Mouse (Mus musculus) liver, embryonic 16.5 days (tissue): ENCODE measurements around the gene L1cam. TPM values are rescaled to one million over a fixed set of nuclear protein-coding genes. Genes with fewer than 3 reads are reported as not detected.

Source experiments
- ATAC-seq: fragments of 200-750 bp; cut with Nextera tagmentation; 2 replicates; pipeline ENCODE4 v1.8.0; 2017; ENCODE audit warnings: low read depth, mild to moderate bottlenecking, moderate number of reproducible peaks, moderate library complexity
- H3K27ac ChIP-seq: fragments of 300-500 bp; sonication (generic); 2 replicates; pipeline ENCODE4 v1.5.1; 2014; ENCODE audit warnings: mild to moderate bottlenecking, low read length
- H3K27me3 ChIP-seq: fragments of 300-500 bp; sonication (generic); 2 replicates; pipeline ENCODE4 v1.6.1; 2014; ENCODE audit warnings: low read depth, low read length, mixed read lengths; ENCODE audit not compliant: control insufficient read depth, insufficient read depth
- H3K36me3 ChIP-seq: fragments of 300-500 bp; sonication (generic); 2 replicates; pipeline ENCODE4 v1.6.1; 2014; ENCODE audit warnings: mild to moderate bottlenecking; ENCODE audit not compliant: control insufficient read depth, insufficient read depth
- H3K4me1 ChIP-seq: fragments of 300-500 bp; sonication (generic); 2 replicates; pipeline ENCODE4 v1.6.1; 2014; ENCODE audit warnings: low read depth, low read length, mixed read lengths; ENCODE audit not compliant: control insufficient read depth
- H3K4me2 ChIP-seq: fragments of 300-500 bp; sonication (generic); 2 replicates; pipeline ENCODE4 v1.6.1; 2014; ENCODE audit warnings: low read depth, low read length, mixed read lengths
- H3K4me3 ChIP-seq: fragments of 300-500 bp; sonication (generic); 2 replicates; pipeline ENCODE4 v1.5.1; 2014; ENCODE audit warnings: low read depth, mild to moderate bottlenecking, low read length
- H3K9ac ChIP-seq: fragments of 300-500 bp; sonication (generic); 2 replicates; pipeline ENCODE4 v1.6.1; 2014; ENCODE audit warnings: low read depth, low read length
- H3K9me3 ChIP-seq: fragments of 300-500 bp; sonication (generic); replicated peaks from 2 replicates; pipeline ENCODE4 v1.6.1; 2016; ENCODE audit warnings: low read length; ENCODE audit not compliant: control insufficient read depth
- whole genome bisulfite sequencing: fragments of 180-500 bp; shearing (Covaris S2); extraction: QIAGEN DNeasy Blood & Tissue Kit; methylation state at CpG from one replicate; pipeline ENCODE4 v1.1.7; 2014; ENCODE audit not compliant: insufficient replicate concordance; 5-methylcytosine and 5-hydroxymethylcytosine counted together
- polyA plus RNA-seq: library from polyadenylated mRNA; unstranded; fragments of >200 nt; fragmentation: Nextera tagmentation; extraction: Ambion mirVana; gene quantifications from 2 replicates; pipeline ENCODE4 v1.2.1, GENCODE M21; 2015

Gene L1cam
- polyA plus RNA-seq, 1 experiment from 2014 or later = 0.35 TPM

DNA sequence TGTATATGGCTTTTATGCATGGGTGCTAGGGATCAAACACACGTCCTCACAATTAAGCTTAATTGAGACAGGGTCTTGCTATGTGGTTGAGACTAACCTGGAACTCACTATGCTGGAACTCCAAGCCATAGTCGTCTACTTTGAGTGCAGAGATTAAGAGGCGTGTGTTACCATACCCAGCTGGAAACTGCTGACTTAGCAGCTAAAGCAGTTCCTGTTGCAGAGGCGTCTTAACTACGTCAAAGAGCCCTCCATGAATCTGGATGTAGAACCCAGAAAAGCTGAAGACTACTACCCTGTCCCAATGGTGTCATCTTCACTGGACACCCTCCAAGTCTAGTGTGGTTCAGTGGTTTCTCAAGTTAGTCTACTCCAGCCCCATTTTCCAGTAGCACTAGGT lies 22.7 kb upstream of the L1cam start:
- H3K9ac ChIP-seq = no peak overlapping the region
- peaks cover 4% of the 10 kb centered on the region for H3K36me3 ChIP-seq
- no peak for ATAC-seq
- H3K9me3 ChIP-seq = no peaks in the 10 kb centered on the region
- no peaks in the 10 kb centered on the region for H3K27me3 ChIP-seq
- H3K4me2 ChIP-seq = no peak overlapping the region
- no peak overlapping the region for H3K4me3 ChIP-seq
- 64% methylated on average over 5 of the region's 5 CpGs for WGBS
- H3K4me1 ChIP-seq = peaks cover 3% of the 10 kb centered on the region; the same call in 1 of the 2 replicates
- no peak overlapping the region for H3K27ac ChIP-seq

DNA sequence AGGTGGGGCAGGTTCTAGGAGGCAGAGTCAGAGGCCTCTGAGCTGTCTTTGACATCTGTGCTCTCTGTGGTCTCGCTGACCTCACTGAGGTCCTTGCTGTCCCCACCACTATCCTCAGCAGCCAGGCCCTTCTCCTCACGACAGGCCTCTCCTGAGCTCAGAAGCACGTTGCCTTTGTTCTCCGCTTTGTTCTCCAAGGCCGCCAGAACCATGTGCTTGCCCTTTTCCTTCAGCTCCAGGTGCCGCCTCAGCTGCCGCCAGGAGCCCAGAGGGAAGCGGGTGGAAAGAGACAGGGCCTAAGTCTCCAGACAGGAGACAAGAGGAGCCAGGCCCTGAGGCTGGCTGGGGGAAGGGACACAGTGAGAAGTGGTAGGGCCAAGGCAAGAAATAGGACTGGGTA lies 21.0 kb upstream of the L1cam start:
- H3K9ac ChIP-seq = no peak overlapping the region
- H3K27ac ChIP-seq = no peak overlapping the region
- H3K4me3 ChIP-seq = no peak overlapping the region
- H3K9me3 ChIP-seq = no peaks in the 10 kb centered on the region
- WGBS = 68% methylated on average over 8 of the region's 8 CpGs
- peaks cover 3% of the 10 kb centered on the region; the same call in 1 of the 2 replicates for H3K4me1 ChIP-seq
- peaks cover 4% of the 10 kb centered on the region for H3K36me3 ChIP-seq
- no peak for ATAC-seq
- no peaks in the 10 kb centered on the region for H3K27me3 ChIP-seq
- H3K4me2 ChIP-seq = no peak overlapping the region

DNA sequence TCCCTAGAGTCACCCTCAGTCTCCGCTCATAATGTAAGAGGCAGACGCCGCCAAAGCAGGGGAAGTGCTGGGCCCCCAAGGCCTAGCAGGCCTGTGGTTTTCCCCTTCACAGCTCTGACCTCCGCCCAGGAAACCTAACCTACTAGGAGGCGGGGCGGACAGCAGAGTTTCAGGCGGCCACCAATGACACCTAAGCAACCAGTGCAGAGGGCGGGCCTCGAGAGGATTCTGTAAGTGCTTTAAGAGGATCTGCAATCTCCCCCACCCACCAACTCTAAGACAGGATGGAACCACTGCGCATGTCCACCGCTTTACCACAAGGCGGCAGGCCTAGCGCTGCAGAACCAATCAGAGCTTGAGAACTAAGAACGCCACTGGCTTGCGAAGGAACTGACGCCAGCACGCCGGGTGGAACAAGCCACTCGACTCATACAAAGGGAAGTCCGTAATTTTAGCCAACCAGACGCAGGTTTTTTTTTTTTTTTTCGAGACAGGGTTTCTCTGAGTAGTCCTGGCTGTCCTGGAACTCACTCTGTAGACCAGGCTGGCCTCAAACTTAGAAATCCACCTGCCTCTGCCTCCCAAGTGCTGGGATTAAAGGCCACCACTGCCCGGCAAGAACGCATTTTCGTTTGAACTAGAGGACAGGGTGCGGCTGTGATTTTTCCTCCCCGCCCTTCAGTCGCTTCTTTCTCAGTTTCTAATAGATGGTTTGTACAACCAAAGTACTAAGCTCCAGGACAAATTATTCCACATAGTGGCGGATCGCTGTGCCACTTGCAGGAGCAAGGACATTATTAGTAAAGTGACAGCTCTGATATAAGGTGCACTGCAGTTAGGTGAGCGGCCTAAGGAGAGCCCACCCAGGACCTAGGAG lies 19.2 kb upstream of the L1cam start:
- Histone ChIP-seq H3K4me2 (peak overlapping the region; percentile 75), H3K9me3 (no peaks in the 10 kb centered on the region), H3K36me3 (peaks cover 4% of the 10 kb centered on the region), H3K4me1 (peaks cover 14% of the 10 kb centered on the region), H3K27me3 (no peaks in the 10 kb centered on the region), H3K9ac (peak overlapping the region; percentile 47), H3K27ac (peak overlapping the region; percentile 77), H3K4me3 (peak overlapping the region; percentile 53)
- 19% methylated on average over 31 of the region's 31 CpGs for WGBS
- ATAC-seq = peak; percentile 95

DNA sequence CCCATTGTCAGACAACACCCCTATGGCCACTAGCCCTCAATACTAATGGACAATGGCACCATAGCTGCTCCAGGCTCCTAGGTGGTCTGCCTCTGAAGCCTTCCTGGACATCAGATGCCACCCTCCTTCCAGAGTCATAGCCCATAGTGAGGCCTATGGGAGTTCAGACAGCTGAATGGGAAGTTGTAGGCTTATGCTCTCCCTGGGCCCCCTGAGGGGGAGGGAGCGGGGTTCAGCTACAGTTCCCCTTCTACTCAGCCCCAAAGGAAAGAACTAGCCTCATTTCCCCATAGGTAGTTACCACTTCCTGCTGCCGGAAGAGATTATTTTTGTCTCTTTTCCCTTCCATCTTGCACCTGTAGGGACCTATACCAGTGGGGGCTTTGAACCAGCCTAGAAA lies 15.7 kb upstream of the L1cam start:
- Histone ChIP-seq H3K27me3 (no peaks in the 10 kb centered on the region), H3K4me1 (peaks cover 14% of the 10 kb centered on the region), H3K4me2 (peak overlapping the region; percentile 69; the same call in 1 of the 2 replicates), H3K36me3 (no peaks in the 10 kb centered on the region), H3K27ac (peak overlapping the region; percentile 70), H3K9ac (no peak overlapping the region), H3K4me3 (peak overlapping the region; percentile 50; the same call in 1 of the 2 replicates), H3K9me3 (no peaks in the 10 kb centered on the region)
- WGBS = 47% methylated on average over 2 of the region's 2 CpGs
- no peak for ATAC-seq

DNA sequence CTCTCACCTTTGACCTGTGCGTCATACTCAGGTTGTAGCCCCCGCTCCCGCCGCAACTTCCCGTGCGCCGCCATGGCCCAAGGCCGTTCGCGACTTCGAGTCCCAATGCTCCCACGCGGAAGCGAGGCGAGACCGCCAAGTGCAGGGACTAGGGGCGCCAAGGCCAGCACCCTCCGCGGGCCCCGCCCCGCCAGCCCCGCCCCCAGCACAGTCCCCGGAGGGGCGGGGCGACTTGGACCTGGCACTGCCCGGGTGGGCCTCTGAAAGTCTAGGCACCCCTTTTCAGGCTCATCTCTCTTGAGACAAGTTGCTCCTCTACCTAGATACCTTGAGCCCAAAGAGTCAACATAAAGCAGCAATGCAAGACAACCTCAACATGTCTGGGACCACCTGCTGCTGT lies 15.3 kb upstream of the L1cam start:
- peak overlapping the region; percentile 69 for H3K4me2 ChIP-seq
- peak overlapping the region; percentile 43 for H3K9ac ChIP-seq
- H3K4me1 ChIP-seq = peaks cover 14% of the 10 kb centered on the region
- 24% methylated on average over 26 of the region's 26 CpGs for WGBS
- no peaks in the 10 kb centered on the region for H3K27me3 ChIP-seq
- H3K36me3 ChIP-seq = no peaks in the 10 kb centered on the region
- peak overlapping the region; percentile 70 for H3K27ac ChIP-seq
- H3K9me3 ChIP-seq = no peaks in the 10 kb centered on the region
- H3K4me3 ChIP-seq = peak overlapping the region; percentile 50
- ATAC-seq = peak; percentile 17; the same call in 1 of the 2 replicates

DNA sequence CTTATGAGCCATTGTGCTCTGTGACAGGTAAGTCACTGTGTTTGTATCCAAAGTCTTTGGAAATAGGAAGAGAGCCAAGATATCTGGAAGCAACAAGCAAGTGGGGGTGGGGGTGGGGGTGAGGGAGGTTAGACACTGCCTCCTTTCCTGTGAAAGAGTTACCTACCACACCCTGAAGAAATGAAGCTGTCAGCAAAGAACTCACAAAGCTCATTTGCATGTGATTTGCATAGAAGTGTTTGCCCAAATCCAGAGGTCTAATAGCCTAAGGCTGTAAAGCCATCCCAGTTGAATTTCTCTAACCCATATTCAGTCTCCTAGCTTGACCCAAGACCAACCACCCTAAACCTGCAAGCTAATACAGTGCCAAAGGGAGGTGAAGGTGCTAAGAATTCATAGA lies 14.5 kb upstream of the L1cam start:
- H3K27ac ChIP-seq = peak overlapping the region; percentile 70
- peak overlapping the region; percentile 69 for H3K4me2 ChIP-seq
- H3K27me3 ChIP-seq = no peaks in the 10 kb centered on the region
- H3K36me3 ChIP-seq = no peaks in the 10 kb centered on the region; the same call in 1 of the 2 replicates
- peak overlapping the region; percentile 50 for H3K4me3 ChIP-seq
- H3K4me1 ChIP-seq = peaks cover 12% of the 10 kb centered on the region
- H3K9me3 ChIP-seq = no peaks in the 10 kb centered on the region
- no peak overlapping the region; the same call in 1 of the 2 replicates for H3K9ac ChIP-seq
- ATAC-seq = no peak

DNA sequence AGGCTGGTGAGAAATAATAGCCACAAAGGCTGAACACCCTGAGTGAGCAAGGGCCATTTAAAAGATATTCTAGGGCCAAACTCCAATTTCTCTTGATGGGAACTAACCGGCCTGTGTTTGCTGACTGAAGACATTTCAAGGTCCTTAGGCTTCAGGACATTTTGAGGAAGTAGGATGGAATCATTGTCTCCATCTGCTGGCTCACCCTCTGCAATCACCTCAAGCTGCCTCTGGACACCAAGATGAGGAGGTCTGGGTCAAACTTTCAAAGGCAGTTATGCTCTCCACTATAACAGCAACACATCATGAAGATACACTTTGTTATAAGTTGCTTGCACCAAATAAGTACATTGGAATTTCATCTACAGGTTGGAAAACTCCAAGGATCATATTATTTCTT lies 14.1 kb upstream of the L1cam start:
- Histone ChIP-seq H3K4me3 (peak overlapping the region; percentile 0), H3K4me1 (peaks cover 11% of the 10 kb centered on the region), H3K9ac (no peak overlapping the region), H3K27ac (no peak overlapping the region), H3K36me3 (no peaks in the 10 kb centered on the region; the same call in 1 of the 2 replicates), H3K4me2 (peak overlapping the region; percentile 69; the same call in 1 of the 2 replicates), H3K9me3 (no peaks in the 10 kb centered on the region), H3K27me3 (no peaks in the 10 kb centered on the region)
- 26% methylated on average over 1 of the region's 1 CpGs for WGBS
- ATAC-seq = no peak

DNA sequence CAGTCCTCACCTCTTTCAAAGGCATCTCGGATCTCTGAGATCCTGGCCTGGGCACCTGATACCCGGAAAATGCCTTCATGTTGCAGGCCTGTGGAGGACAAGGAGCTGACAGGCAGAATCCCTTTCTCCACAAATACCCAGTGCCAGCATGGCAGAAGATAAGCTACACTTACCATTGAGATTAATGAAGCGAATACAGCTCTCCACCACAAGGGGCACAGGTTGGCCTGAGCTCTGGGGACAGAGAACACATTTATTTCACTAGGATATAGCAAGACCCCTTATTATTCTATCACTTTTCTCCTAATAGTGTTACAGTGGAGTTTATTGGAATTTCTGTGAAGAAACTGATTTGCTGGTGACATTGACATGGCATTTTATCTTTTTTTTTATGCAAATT lies 2.1 kb upstream of the L1cam start:
- H3K9ac ChIP-seq = no peak overlapping the region
- ATAC-seq = no peak
- no peak overlapping the region for H3K4me3 ChIP-seq
- no peak overlapping the region for H3K4me2 ChIP-seq
- 49% methylated on average over 3 of the region's 3 CpGs for WGBS
- no peaks in the 10 kb centered on the region for H3K36me3 ChIP-seq
- no peaks in the 10 kb centered on the region for H3K4me1 ChIP-seq
- no peak overlapping the region for H3K27ac ChIP-seq
- no peaks in the 10 kb centered on the region for H3K27me3 ChIP-seq
- no peaks in the 10 kb centered on the region for H3K9me3 ChIP-seq

DNA sequence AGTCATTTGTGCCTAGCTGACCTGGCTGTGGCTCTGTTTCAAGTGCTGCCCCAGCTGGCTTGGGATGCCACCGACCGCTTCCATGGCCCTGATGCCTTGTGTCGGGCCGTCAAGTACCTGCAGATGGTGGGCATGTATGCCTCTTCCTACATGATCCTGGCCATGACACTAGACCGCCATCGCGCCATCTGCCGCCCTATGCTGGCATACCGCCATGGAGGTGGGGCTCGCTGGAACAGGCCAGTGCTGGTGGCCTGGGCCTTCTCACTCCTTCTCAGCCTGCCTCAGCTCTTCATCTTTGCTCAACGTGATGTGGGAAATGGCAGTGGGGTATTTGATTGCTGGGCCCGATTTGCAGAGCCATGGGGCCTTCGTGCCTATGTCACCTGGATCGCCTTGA lies 3.1 kb downstream of the L1cam start:
- Histone ChIP-seq H3K4me1 (no peaks in the 10 kb centered on the region), H3K9ac (no peak overlapping the region), H3K9me3 (no peaks in the 10 kb centered on the region), H3K36me3 (no peaks in the 10 kb centered on the region), H3K4me2 (no peak overlapping the region), H3K27ac (no peak overlapping the region), H3K4me3 (no peak overlapping the region), H3K27me3 (no peaks in the 10 kb centered on the region)
- WGBS = 74% methylated on average over 14 of the region's 14 CpGs
- ATAC-seq = no peak
